Mouse (Mus musculus): ENCODE measurements around the gene Gm28539.
"Not testable (repeated sequence)": the region's sequence is repeated elsewhere in the genome, so short reads cannot be mapped to it uniquely, and the experiment has no call there.

Gm28539 gene

GRCm38 (mm10) chr16:18955070-18955469 lies 118.7 kb downstream of the Gm28539 start:
- no peak for DNase-seq (ENCODE audit: low read depth, low spot score)

DNA sequence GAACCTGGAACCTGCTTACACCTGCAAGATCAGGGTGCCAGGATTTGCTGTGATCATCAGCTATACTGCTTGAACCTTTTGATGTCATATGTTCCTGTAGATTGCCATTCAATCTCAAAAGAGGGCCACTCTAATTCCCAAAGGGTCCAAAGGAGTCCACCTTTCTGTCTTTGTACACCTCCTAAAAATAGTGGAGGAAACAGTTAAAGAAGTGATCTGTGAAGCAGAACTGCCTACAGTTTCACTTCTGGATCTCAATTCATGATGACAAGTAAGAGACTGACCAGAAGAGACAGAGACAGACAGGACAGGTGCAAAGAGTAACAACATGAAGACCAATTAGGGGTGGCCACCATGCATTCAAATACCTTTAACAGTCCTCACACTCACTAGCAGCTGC lies 127.1 kb downstream of the Gm28539 start:
- DNase-seq (ENCODE audit: low read depth, low spot score): no peak

DNA sequence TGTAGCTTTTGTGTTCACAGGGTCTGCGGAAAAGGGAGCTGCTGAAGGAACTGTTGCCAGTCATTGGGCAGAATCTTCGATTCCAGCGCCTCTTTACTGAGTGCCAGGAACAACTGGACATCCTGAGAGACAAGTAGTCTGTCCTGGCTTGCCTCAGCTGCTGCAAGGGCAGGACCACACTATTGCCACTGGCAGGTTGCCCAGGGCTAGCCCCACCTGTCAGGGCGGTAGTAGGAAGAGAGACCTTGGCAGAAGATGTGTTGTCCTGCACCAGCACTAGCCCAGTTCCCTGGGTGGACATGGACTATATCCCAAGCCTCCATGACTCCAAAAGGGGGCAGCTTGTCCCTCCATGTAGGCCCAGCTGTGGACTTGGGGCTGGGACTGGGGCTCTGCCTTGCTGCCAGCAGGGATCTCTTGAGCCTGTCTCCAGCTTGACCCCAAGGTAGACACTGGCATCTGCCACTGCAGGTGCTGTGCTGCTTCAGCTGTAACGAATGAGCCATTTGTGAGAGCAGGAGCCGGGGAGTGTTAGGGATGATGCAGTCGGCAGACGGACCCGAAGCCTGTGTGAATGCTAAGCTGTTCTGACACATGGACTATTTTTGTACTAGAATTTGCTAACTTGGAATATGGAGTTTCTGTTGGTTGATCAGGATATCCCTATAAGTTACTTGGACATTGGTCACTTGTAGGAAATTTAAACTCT lies 133.2 kb downstream of the Gm28539 start:
- DNase-seq (ENCODE audit: low read depth, low spot score): no peak

DNA sequence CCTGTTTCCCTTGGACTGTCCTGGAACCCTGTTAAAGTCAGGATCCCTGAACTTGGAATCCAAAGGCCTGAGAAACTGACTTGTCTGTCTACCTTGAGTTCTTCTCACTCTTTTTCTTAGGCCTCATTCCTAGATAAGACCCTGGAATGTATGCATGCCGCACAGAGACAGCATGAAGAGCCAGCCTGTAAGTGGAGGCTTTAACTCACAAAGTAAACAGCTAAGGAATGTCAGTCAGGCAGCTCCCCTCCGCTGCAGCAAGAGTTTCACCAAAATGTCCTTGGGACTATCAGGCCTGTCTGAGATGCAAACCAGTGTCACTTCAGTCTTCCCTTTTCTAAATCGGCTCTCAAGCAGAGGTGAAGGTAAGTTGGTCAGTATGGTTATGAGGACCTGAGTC lies 134.5 kb downstream of the Gm28539 start:
- DNase-seq (ENCODE audit: low read depth, low spot score): no peak

GRCm38 (mm10) chr16:18975665-18976064 lies 139.3 kb downstream of the Gm28539 start:
- DNase-seq (ENCODE audit: low read depth, low spot score): not testable (repeated sequence)

GRCm38 (mm10) chr16:18976315-18976714 lies 139.9 kb downstream of the Gm28539 start:
- DNase-seq (ENCODE audit: low read depth, low spot score): no peak

- no peak for DNase-seq (ENCODE audit: low read depth, low spot score)
These were observed 150.0 kb downstream of the Gm28539 start for GRCm38 (mm10) chr16:18986381-18986780.

DNA sequence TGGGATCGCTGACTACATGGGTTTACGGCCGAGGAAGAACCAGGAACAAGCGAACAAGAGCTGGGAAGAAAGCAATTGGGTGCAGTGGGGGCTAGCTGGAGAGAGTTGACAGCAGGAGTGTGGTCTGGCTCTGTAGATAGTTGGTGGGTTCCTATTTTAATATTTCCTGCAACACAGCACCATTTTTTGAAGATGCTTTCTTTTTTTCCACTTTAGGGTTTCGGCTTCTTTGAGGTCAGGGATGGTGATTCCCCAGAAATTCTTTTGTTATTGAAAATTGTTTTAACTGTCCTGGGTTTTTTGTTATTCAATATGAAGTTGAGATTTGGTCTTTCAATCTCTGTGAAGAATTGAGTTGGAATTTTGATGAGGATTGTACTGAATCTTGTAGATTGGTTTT lies 150.5 kb downstream of the Gm28539 start:
- no peak for DNase-seq (ENCODE audit: low read depth, low spot score)

GRCm38 (mm10) chr16:19002610-19003389 lies 166.4 kb downstream of the Gm28539 start:
- not testable (repeated sequence) for DNase-seq (ENCODE audit: low read depth, low spot score)

DNA sequence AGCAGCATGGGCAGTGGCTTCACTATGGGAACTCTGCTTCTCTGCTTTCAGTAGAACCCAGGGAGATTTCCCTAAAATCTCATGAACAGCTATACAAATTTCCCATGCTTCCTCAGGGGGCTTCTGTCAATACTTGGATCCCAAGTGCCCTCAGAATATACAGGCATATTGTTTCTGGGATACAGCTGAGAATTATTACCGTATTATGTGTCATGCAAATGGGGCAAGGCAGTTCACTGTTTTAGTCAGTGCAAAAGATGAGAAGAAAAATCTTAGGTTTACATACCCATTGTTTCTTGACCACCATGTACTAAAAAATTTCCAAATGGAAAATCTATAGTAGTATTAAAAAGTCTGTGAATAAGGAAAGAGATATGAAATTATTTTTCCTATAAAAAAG lies 167.4 kb downstream of the Gm28539 start:
- DNase-seq (ENCODE audit: low read depth, low spot score): no peak

- no peak for DNase-seq (ENCODE audit: low read depth, low spot score)
These were observed 168.9 kb downstream of the Gm28539 start for GRCm38 (mm10) chr16:19005298-19005697.

All from brain, embryonic 18.5 days (tissue).